Mouse (Mus musculus) limb, embryonic 11.5 days (tissue): Measurements from ENCODE around the gene Hoxc5. TPM values are rescaled to one million over a fixed set of nuclear protein-coding genes. Genes with fewer than 3 reads are reported as not detected.

ENCODE experiments used
- ATAC-seq: fragments of 200-750 bp; cut with Nextera tagmentation; 2 replicates; pipeline ENCODE4 v1.8.0; 2017; ENCODE audit warnings: low read depth; ENCODE audit not compliant: insufficient number of reproducible peaks, low FRiP score, low TSS enrichment
- DNase-seq: peaks from one replicate; pipeline ENCODE4 v3.0.0-alpha.2; 2015; ENCODE audit warnings: low spot score
- H3K27ac ChIP-seq: fragments of 300-500 bp; sonication (generic); replicated peaks from 2 replicates; pipeline ENCODE4 v1.5.1; 2014; ENCODE audit warnings: low read depth, mild to moderate bottlenecking, low read length
- H3K27me3 ChIP-seq: fragments of 300-500 bp; sonication (generic); 2 replicates; pipeline ENCODE4 v1.6.1; 2014; ENCODE audit warnings: mild to moderate bottlenecking, low read length, mixed read lengths; ENCODE audit not compliant: control insufficient read depth, insufficient read depth
- H3K36me3 ChIP-seq: fragments of 300-500 bp; sonication (generic); 2 replicates; pipeline ENCODE4 v1.6.1; 2014; ENCODE audit warnings: mild to moderate bottlenecking, low read length, moderate library complexity, mixed read lengths; ENCODE audit not compliant: control insufficient read depth, insufficient read depth
- H3K4me1 ChIP-seq: fragments of 300-500 bp; sonication (generic); 2 replicates; pipeline ENCODE4 v1.6.1; 2014; ENCODE audit warnings: low read length, mixed read lengths; ENCODE audit not compliant: control insufficient read depth, insufficient read depth
- H3K4me2 ChIP-seq: fragments of 300-500 bp; sonication (generic); 2 replicates; pipeline ENCODE4 v1.6.1; 2014; ENCODE audit warnings: low read depth, mild to moderate bottlenecking, moderate library complexity; ENCODE audit not compliant: severe bottlenecking
- H3K4me3 ChIP-seq: fragments of 300-500 bp; sonication (generic); 2 replicates; pipeline ENCODE4 v1.5.1; 2014; ENCODE audit warnings: low read depth, low read length
- H3K9ac ChIP-seq: fragments of 300-500 bp; sonication (generic); 2 replicates; pipeline ENCODE4 v1.6.1; 2014; ENCODE audit warnings: mild to moderate bottlenecking, low read length
- H3K9me3 ChIP-seq: fragments of 300-500 bp; sonication (generic); 2 replicates; pipeline ENCODE4 v1.6.1; 2016; ENCODE audit warnings: low read length; ENCODE audit not compliant: control insufficient read depth
- WGBS: fragments of 180-500 bp; shearing (Covaris S2); extraction: QIAGEN DNeasy Blood & Tissue Kit; methylation state at CpG from one replicate; pipeline ENCODE4 v1.1.7; 2014; 5-methylcytosine and 5-hydroxymethylcytosine counted together
- polyA plus RNA-seq: library from polyadenylated mRNA; unstranded; fragments of >200 nt; fragmentation: Nextera tagmentation; extraction: Ambion mirVana; gene quantifications from 2 replicates; pipeline ENCODE4 v1.2.1, GENCODE M21; 2014

The Hoxc5 gene
- polyA plus RNA-seq, 1 experiment from 2014 or later: 8.3 TPM

- H3K9ac ChIP-seq: peak overlapping the region; percentile 34; the same call in 1 of the 2 replicates
- WGBS: 12% methylated on average over 4 of the region's 4 CpGs
These were observed 34.9 kb downstream of the Hoxc5 start for GRCm38 (mm10) chr15:103002156-103002555.

GRCm38 (mm10) chr15:103002821-103003448, 35.7 kb downstream of the Hoxc5 start:
- Histone ChIP-seq H3K27me3 (peaks cover 44% of the 10 kb centered on the region), H3K9me3 (no peaks in the 10 kb centered on the region), H3K4me1 (peaks cover 77% of the 10 kb centered on the region), H3K9ac (no peak overlapping the region; the same call in 1 of the 2 replicates), H3K4me2 (peak overlapping the region; percentile 78), H3K4me3 (no peak overlapping the region), H3K36me3 (no peaks in the 10 kb centered on the region), H3K27ac (no peak overlapping the region)
- ATAC-seq: no peak
- 5% methylated on average over 13 of the region's 13 CpGs for WGBS
- DNase-seq: no peak

More at GRCm38 (mm10) chr15:103002156-103002555, 34.9 kb downstream of the Hoxc5 start:
- Histone ChIP-seq H3K27ac (no peak overlapping the region), H3K4me2 (peak overlapping the region; percentile 78), H3K4me1 (peaks cover 80% of the 10 kb centered on the region), H3K9me3 (no peaks in the 10 kb centered on the region), H3K36me3 (no peaks in the 10 kb centered on the region), H3K27me3 (peaks cover 46% of the 10 kb centered on the region), H3K4me3 (no peak overlapping the region)
- no peak for DNase-seq
- ATAC-seq: no peak

GRCm38 (mm10) chr15:103005308-103005707, 38.1 kb downstream of the Hoxc5 start:
- H3K9me3 ChIP-seq: no peaks in the 10 kb centered on the region
- no peaks in the 10 kb centered on the region for H3K36me3 ChIP-seq
- H3K4me2 ChIP-seq: peak overlapping the region; percentile 44
- H3K4me3 ChIP-seq: 0 out of 2 replicates have a peak overlapping the region, but pooled peaks have one; percentile 8
- peaks cover 52% of the 10 kb centered on the region for H3K27me3 ChIP-seq
- H3K9ac ChIP-seq: peak overlapping the region; percentile 57
- ATAC-seq (no peak), DNase-seq (peak; percentile 72)
- H3K27ac ChIP-seq: peak overlapping the region; percentile 70
- H3K4me1 ChIP-seq: peaks cover 72% of the 10 kb centered on the region
- WGBS: under 1% methylated on average over 17 of the region's 17 CpGs

GRCm38 (mm10) chr15:103005797-103006196, 38.6 kb downstream of the Hoxc5 start:
- peak overlapping the region; percentile 57 for H3K9ac ChIP-seq
- peaks cover 73% of the 10 kb centered on the region for H3K4me1 ChIP-seq
- no peak overlapping the region for H3K4me3 ChIP-seq
- H3K27ac ChIP-seq: peak overlapping the region; percentile 70
- H3K36me3 ChIP-seq: no peaks in the 10 kb centered on the region
- 2% methylated on average over 5 of the region's 5 CpGs for WGBS
- DNase-seq: no peak
- peak overlapping the region; percentile 44 for H3K4me2 ChIP-seq
- ATAC-seq: no peak
- H3K9me3 ChIP-seq: no peaks in the 10 kb centered on the region
- H3K27me3 ChIP-seq: peaks cover 53% of the 10 kb centered on the region

GRCm38 (mm10) chr15:103006326-103006725, 39.1 kb downstream of the Hoxc5 start:
- Histone ChIP-seq H3K27me3 (peaks cover 57% of the 10 kb centered on the region), H3K27ac (peak overlapping the region; percentile 70), H3K9ac (no peak overlapping the region), H3K4me3 (no peak overlapping the region), H3K4me1 (peaks cover 73% of the 10 kb centered on the region), H3K9me3 (no peaks in the 10 kb centered on the region), H3K36me3 (no peaks in the 10 kb centered on the region), H3K4me2 (no peak overlapping the region; the same call in 1 of the 2 replicates)
- 3% methylated on average over 1 of the region's 1 CpGs for WGBS
- ATAC-seq (no peak), DNase-seq (no peak)

- Histone ChIP-seq H3K4me1 (peaks cover 69% of the 10 kb centered on the region), H3K9ac (peak overlapping the region; percentile 49; the same call in 1 of the 2 replicates), H3K36me3 (no peaks in the 10 kb centered on the region), H3K27me3 (peaks cover 55% of the 10 kb centered on the region), H3K27ac (0 out of 2 replicates have a peak overlapping the region, but pooled peaks have one; percentile 30), H3K4me3 (peak overlapping the region; percentile 18), H3K9me3 (no peaks in the 10 kb centered on the region), H3K4me2 (peak overlapping the region; percentile 47)
- no peak for ATAC-seq
- under 1% methylated on average over 27 of the region's 27 CpGs for WGBS
- DNase-seq: no peak
These were observed 42.2 kb downstream of the Hoxc5 start for GRCm38 (mm10) chr15:103009265-103010111.

GRCm38 (mm10) chr15:103010112-103010846, 43.0 kb downstream of the Hoxc5 start:
- WGBS: 1% methylated on average over 31 of the region's 31 CpGs
- Histone ChIP-seq H3K9ac (peak overlapping the region; percentile 55; the same call in 1 of the 2 replicates), H3K27ac (peak overlapping the region; percentile 65; the same call in 1 of the 2 replicates), H3K4me1 (peaks cover 72% of the 10 kb centered on the region), H3K4me2 (peak overlapping the region; percentile 47), H3K27me3 (peaks cover 60% of the 10 kb centered on the region), H3K9me3 (no peaks in the 10 kb centered on the region), H3K36me3 (no peaks in the 10 kb centered on the region), H3K4me3 (peak overlapping the region; percentile 18)
- ATAC-seq (no peak), DNase-seq (no peak)
